Mouse (Mus musculus): ENCODE results near the gene Gm20458. TPM values are rescaled to one million over a fixed set of nuclear protein-coding genes. Genes with fewer than 3 reads are reported as not detected.
A peak's percentile ranks its signal among the peaks of the same experiment; 100 is the strongest.

Gm20458 gene
- total and polyA plus RNA-seq, 2 experiments: 0.46 to 14.2 TPM

- peak; percentile 62 for DNase-seq (ENCODE audit: extremely low read depth, low read depth, low spot score)
- TF ChIP-seq CTCF (IDR thresholded peaks at IDR 0.05; ENCODE audit: low read depth, low read length): no peak
- no peak for TF ChIP-seq POLR2A (IDR thresholded peaks at IDR 0.05; ENCODE audit: extremely low read depth, insufficient read depth, low read length)
- WGBS: 56% methylated on average over 5 of the region's 5 CpGs
- Histone ChIP-seq H3K27me3 (ENCODE audit: control insufficient read depth, insufficient read depth, low read length) (no peaks in the 10 kb centered on the region), H3K27ac (replicated peaks; ENCODE audit: insufficient read depth, low read depth, low read length) (no peak overlapping the region; the same call in 1 of the 2 replicates), H3K4me1 (ENCODE audit: control insufficient read depth, insufficient read depth, low read length) (peaks cover 58% of the 10 kb centered on the region), H3K79me2 (ENCODE audit: control insufficient read depth, insufficient read depth, low read length) (no peaks in the 10 kb centered on the region), H3K4me3 (ENCODE audit: insufficient read depth, low read depth, low read length) (no peak overlapping the region), H3K36me3 (ENCODE audit: control insufficient read depth, insufficient read depth, low read length) (peaks cover 57% of the 10 kb centered on the region), H3K9ac (ENCODE audit: low read depth, low read length) (no peak overlapping the region)
These were observed 35.4 kb upstream of the Gm20458 start for GRCm38 (mm10) chr2:164425401-164425800.

- no peak for TF ChIP-seq POLR2A (IDR thresholded peaks at IDR 0.05; ENCODE audit: extremely low read depth, insufficient read depth, low read length)
- TF ChIP-seq CTCF (IDR thresholded peaks at IDR 0.05; ENCODE audit: low read depth, low read length): no peak
- Histone ChIP-seq H3K79me2 (ENCODE audit: control insufficient read depth, insufficient read depth, low read length) (no peaks in the 10 kb centered on the region; the same call in 1 of the 2 replicates), H3K36me3 (ENCODE audit: control insufficient read depth, insufficient read depth, low read length) (peaks cover 64% of the 10 kb centered on the region), H3K4me3 (ENCODE audit: insufficient read depth, low read depth, low read length) (no peak overlapping the region), H3K27ac (replicated peaks; ENCODE audit: insufficient read depth, low read depth, low read length) (0 out of 2 replicates have a peak overlapping the region, but pooled peaks have one; percentile 6), H3K4me1 (ENCODE audit: control insufficient read depth, insufficient read depth, low read length) (peaks cover 64% of the 10 kb centered on the region), H3K9ac (ENCODE audit: low read depth, low read length) (no peak overlapping the region), H3K27me3 (ENCODE audit: control insufficient read depth, insufficient read depth, low read length) (no peaks in the 10 kb centered on the region)
- DNase-seq (ENCODE audit: extremely low read depth, low read depth, low spot score): peak; percentile 67
- 42% methylated on average over 12 of the region's 12 CpGs for WGBS
These were observed 34.6 kb upstream of the Gm20458 start for GRCm38 (mm10) chr2:164426121-164426520.

GRCm38 (mm10) chr2:164426952-164427351 is 33.8 kb upstream of the Gm20458 start:
- peak; percentile 31 for DNase-seq (ENCODE audit: extremely low read depth, low read depth, low spot score)
- peak overlapping the region; percentile 28; the same call in 1 of the 2 replicates for H3K27ac ChIP-seq (replicated peaks; ENCODE audit: insufficient read depth, low read depth, low read length)
- no peak overlapping the region for H3K4me3 ChIP-seq (ENCODE audit: insufficient read depth, low read depth, low read length)
- WGBS: 69% methylated on average over 5 of the region's 5 CpGs
- H3K36me3 ChIP-seq (ENCODE audit: control insufficient read depth, insufficient read depth, low read length): peaks cover 68% of the 10 kb centered on the region
- H3K4me1 ChIP-seq (ENCODE audit: control insufficient read depth, insufficient read depth, low read length): peaks cover 66% of the 10 kb centered on the region
- no peaks in the 10 kb centered on the region for H3K27me3 ChIP-seq (ENCODE audit: control insufficient read depth, insufficient read depth, low read length)
- H3K79me2 ChIP-seq (ENCODE audit: control insufficient read depth, insufficient read depth, low read length): no peaks in the 10 kb centered on the region; the same call in 1 of the 2 replicates
- TF ChIP-seq POLR2A (IDR thresholded peaks at IDR 0.05; ENCODE audit: extremely low read depth, insufficient read depth, low read length): no peak
- no peak for TF ChIP-seq CTCF (IDR thresholded peaks at IDR 0.05; ENCODE audit: low read depth, low read length)
- H3K9ac ChIP-seq (ENCODE audit: low read depth, low read length): no peak overlapping the region

GRCm38 (mm10) chr2:164428451-164428850 is 32.3 kb upstream of the Gm20458 start:
- no peak overlapping the region for H3K4me3 ChIP-seq (ENCODE audit: insufficient read depth, low read depth, low read length)
- H3K9ac ChIP-seq (ENCODE audit: low read depth, low read length): no peak overlapping the region
- no peaks in the 10 kb centered on the region for H3K27me3 ChIP-seq (ENCODE audit: control insufficient read depth, insufficient read depth, low read length)
- no peak for DNase-seq (ENCODE audit: extremely low read depth, low read depth, low spot score)
- peak overlapping the region; percentile 28 for H3K27ac ChIP-seq (replicated peaks; ENCODE audit: insufficient read depth, low read depth, low read length)
- H3K79me2 ChIP-seq (ENCODE audit: control insufficient read depth, insufficient read depth, low read length): no peaks in the 10 kb centered on the region; the same call in 1 of the 2 replicates
- H3K4me1 ChIP-seq (ENCODE audit: control insufficient read depth, insufficient read depth, low read length): peaks cover 65% of the 10 kb centered on the region
- TF ChIP-seq POLR2A (IDR thresholded peaks at IDR 0.05; ENCODE audit: extremely low read depth, insufficient read depth, low read length) (no peak), CTCF (IDR thresholded peaks at IDR 0.05; ENCODE audit: low read depth, low read length) (no peak)
- 43% methylated on average over 5 of the region's 5 CpGs for WGBS
- peaks cover 68% of the 10 kb centered on the region for H3K36me3 ChIP-seq (ENCODE audit: control insufficient read depth, insufficient read depth, low read length)

GRCm38 (mm10) chr2:164429881-164430615 is 30.7 kb upstream of the Gm20458 start:
- H3K79me2 ChIP-seq (ENCODE audit: control insufficient read depth, insufficient read depth, low read length): peaks cover 4% of the 10 kb centered on the region; the same call in 1 of the 2 replicates
- peak overlapping the region; percentile 25; the same call in 1 of the 2 replicates for H3K9ac ChIP-seq (ENCODE audit: low read depth, low read length)
- no peaks in the 10 kb centered on the region for H3K27me3 ChIP-seq (ENCODE audit: control insufficient read depth, insufficient read depth, low read length)
- H3K27ac ChIP-seq (replicated peaks; ENCODE audit: insufficient read depth, low read depth, low read length): peak overlapping the region; percentile 66
- peaks cover 71% of the 10 kb centered on the region for H3K4me1 ChIP-seq (ENCODE audit: control insufficient read depth, insufficient read depth, low read length)
- H3K36me3 ChIP-seq (ENCODE audit: control insufficient read depth, insufficient read depth, low read length): peaks cover 66% of the 10 kb centered on the region
- DNase-seq (ENCODE audit: extremely low read depth, low read depth, low spot score): peak; percentile 18
- no peak for TF ChIP-seq CTCF (IDR thresholded peaks at IDR 0.05; ENCODE audit: low read depth, low read length)
- TF ChIP-seq POLR2A (IDR thresholded peaks at IDR 0.05; ENCODE audit: extremely low read depth, insufficient read depth, low read length): no peak
- 48% methylated on average over 15 of the region's 15 CpGs for WGBS
- no peak overlapping the region for H3K4me3 ChIP-seq (ENCODE audit: insufficient read depth, low read depth, low read length)

GRCm38 (mm10) chr2:164430697-164431096 is 30.1 kb upstream of the Gm20458 start:
- no peak for TF ChIP-seq POLR2A (IDR thresholded peaks at IDR 0.05; ENCODE audit: extremely low read depth, insufficient read depth, low read length)
- 0 out of 2 replicates have a peak, but pooled peaks have one; percentile 19 for TF ChIP-seq CTCF (IDR thresholded peaks at IDR 0.05; ENCODE audit: low read depth, low read length)
- peak overlapping the region; percentile 66 for H3K27ac ChIP-seq (replicated peaks; ENCODE audit: insufficient read depth, low read depth, low read length)
- H3K9ac ChIP-seq (ENCODE audit: low read depth, low read length): peak overlapping the region; percentile 29; the same call in 1 of the 2 replicates
- H3K4me1 ChIP-seq (ENCODE audit: control insufficient read depth, insufficient read depth, low read length): peaks cover 73% of the 10 kb centered on the region
- no peaks in the 10 kb centered on the region for H3K27me3 ChIP-seq (ENCODE audit: control insufficient read depth, insufficient read depth, low read length)
- no peak overlapping the region for H3K4me3 ChIP-seq (ENCODE audit: insufficient read depth, low read depth, low read length)
- H3K36me3 ChIP-seq (ENCODE audit: control insufficient read depth, insufficient read depth, low read length): peaks cover 60% of the 10 kb centered on the region
- peak; percentile 37 for DNase-seq (ENCODE audit: extremely low read depth, low read depth, low spot score)
- H3K79me2 ChIP-seq (ENCODE audit: control insufficient read depth, insufficient read depth, low read length): peaks cover 10% of the 10 kb centered on the region; the same call in 1 of the 2 replicates
- WGBS: 35% methylated on average over 7 of the region's 7 CpGs
